Mouse (Mus musculus) ovary, postnatal 10 days (tissue): ENCODE measurements around the gene Snx21.
"Not testable (repeated sequence)": the region's sequence is repeated elsewhere in the genome, so short reads cannot be mapped to it uniquely, and the experiment has no call there.

Source experiments
- DNase-seq: peaks from one replicate; pipeline ENCODE4 v3.0.0; 2022; ENCODE audit warnings: low spot score

The Snx21 gene

DNA sequence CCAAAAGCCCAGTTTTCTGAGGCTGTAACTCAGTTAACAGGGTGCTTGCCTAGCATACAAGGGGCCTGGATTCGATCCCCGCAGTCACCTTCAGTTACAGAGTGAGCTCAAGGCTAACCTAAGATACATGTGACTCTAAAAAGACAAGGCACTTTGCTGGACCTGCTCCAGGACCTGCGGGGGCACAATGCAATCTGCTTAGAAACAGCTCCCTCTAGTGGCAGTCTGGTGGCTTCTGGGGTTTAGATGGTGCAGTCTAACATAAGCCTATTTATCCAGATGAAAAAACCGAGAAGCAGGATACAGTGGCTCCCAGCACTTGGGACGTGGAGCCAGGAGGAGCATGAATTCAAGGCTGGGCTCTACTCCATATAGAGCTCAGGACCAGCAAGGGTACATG lies 8.7 kb downstream of the Snx21 start:
- DNase-seq = peak; percentile 48

DNA sequence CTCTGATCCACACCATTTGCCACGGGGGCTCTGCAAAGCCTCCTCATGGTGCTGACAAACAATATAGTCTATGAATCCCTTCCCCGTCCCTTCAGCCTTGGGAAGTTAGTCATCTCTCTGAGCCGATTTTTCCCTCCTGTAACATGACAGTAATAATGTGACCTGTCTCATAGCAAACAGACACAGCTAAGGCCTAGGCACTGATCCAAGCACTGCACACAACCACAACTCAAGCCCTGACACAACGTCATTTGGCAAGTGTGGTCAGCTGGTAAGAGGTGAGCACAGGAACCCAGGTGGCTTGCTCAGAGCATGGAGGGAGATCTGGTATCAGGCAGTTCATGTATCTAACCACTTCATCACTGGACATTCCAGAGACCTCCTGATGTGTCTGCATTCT lies 10.2 kb downstream of the Snx21 start:
- no peak for DNase-seq

DNA sequence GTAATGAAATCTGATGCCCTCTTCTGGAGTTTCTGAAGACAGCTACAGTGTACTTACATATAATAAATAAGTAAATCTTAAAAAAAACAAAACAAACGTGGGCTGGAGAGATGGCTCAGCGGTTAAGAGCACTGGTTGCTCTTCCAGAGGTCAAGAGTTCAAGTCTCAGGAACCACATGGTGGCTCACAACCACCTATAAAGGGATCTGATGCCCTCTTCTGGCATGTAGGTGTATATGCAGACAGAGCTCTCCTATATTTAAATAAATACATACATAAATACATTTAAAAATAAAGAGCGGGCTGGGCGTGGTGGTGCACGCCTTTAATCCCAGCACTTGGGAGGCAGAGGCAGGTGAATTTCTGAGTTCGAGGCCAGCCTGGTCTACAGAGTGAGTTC lies 12.9 kb downstream of the Snx21 start:
- DNase-seq = not testable (repeated sequence)

GRCm38 (mm10) chr2:164800252-164801004 lies 14.8 kb downstream of the Snx21 start:
- no peak for DNase-seq

DNA sequence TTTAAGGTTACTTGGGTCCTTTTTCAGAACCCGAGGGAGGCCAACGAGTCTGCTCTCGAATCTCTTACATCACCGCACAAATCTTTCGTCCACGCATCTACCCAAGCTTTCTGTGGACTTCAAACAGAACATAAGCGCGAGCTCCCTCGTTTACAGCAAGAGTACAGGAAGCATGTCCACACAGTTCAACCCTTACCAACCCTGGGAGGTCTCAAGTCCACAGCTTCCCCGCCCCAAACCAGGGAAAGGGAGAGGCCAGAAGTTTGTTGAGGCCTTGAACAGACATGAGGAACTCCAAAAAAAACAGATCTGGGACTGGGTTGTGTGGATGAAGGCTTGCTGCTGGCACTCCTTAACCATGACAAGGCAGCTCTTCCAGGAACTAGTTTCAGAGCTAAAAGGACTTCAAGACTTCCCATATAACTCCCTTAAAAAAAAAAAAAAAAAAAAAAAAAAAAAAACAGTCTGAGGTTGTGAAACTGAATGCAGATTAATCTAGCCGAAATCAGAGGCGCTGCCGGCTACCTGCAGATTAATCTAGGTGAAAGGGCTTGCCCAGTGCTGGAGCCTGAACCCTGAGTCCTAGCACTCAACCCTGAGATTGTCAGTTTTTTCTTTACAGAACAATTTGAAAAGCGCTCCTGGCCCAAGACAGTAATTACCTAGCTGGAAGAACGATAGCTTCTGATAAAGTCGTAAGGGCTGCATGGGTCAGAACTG lies 17.7 kb downstream of the Snx21 start:
- no peak for DNase-seq

GRCm38 (mm10) chr2:164803921-164804313 lies 18.3 kb downstream of the Snx21 start:
- DNase-seq = no peak

DNA sequence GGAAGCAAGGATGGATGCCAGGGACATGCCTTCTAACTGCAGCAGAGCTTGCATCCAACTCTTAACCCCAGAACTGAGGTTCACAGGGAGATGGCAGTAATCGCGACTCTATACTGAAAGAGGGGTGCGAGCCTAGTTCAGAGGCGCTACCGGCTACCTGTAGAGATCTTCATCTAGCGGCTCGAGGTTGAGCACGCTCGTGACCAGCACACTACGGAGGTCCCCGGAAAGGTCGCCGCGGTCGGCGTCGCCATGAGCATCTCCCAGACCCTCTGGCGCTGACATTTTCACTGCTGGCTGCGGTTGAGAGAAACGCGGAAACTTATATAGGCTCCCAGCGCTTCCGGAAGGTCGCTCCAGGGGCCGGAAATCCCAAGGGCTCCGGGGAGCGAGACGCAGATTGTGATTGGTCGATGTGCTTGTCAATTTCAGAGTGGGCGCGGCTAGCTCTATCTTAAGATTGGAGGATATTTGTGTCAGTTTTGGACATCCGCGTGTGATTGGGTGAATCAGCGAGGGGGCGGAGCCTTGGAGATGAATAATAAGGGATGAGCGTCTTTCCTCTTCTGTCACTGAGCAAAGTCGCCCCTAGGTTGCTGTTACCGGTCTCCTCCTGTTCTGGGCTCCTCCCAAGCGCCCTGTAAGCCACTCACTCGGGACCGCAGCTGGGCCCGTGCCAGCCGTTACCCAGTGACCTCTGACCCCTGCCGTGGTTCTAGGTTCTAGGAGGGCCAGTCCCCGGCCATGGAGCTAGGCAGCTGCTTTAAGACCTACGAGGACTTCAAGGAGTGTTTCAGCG lies 19.1 kb downstream of the Snx21 start, which contains the start of the genes Acot8 and Zswim3:
Acot8 (minus strand) TSS at position 350 of the 799 bp plus-strand sequence.
Zswim3 (plus strand) TSS at position 566 of the 799 bp plus-strand sequence.
- DNase-seq = peak; percentile 97

DNA sequence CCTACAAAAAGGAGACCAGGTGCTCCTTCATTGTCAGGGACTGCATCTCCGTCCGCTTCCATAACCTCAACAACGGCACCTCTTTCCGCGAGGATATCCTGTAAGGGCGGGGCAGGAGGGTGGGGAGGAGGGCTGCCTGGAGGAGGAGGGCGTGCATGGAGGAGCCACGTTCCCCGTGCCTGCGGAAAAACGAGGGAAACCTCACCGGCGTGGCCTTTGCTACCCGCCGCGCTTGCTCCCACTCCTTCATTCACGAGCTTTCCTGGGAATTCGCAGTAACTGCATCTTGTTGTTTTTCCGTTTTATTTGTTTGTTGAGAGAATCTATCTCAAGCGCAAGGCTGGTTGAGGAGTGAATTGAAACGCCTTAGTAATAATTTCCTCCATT lies 19.7 kb downstream of the Snx21 start:
- no peak for DNase-seq

GRCm38 (mm10) chr2:164806614-164807013 lies 21.0 kb downstream of the Snx21 start:
- no peak for DNase-seq

GRCm38 (mm10) chr2:164813557-164813956 lies 27.9 kb downstream of the Snx21 start:
- DNase-seq = no peak

- no peak for DNase-seq
Measured at GRCm38 (mm10) chr2:164815348-164815747, 29.7 kb downstream of the Snx21 start.

DNA sequence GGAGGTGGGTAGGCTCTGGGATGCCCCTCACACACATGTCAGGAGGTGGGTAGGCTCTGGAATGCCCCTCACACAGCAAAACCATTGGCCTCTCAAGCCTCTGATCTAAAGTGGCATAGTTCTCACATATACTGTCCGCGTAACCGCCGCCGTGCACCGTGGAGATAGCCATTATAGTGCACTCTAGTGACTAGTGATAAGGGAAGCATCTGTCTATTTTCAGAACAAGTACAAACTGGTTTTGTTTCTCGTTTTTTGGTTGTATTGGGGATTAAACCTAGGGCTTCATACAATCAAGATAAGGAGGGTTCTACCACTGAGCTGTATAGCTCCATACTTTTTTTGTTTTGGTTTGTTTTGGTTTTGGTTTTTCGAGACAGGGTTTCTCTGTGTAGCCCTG lies 30.2 kb downstream of the Snx21 start:
- no peak for DNase-seq

- DNase-seq = no peak
Measured at GRCm38 (mm10) chr2:164817206-164817605, 31.6 kb downstream of the Snx21 start.

- DNase-seq = no peak
Measured at GRCm38 (mm10) chr2:164817703-164818102, 32.1 kb downstream of the Snx21 start.

- no peak for DNase-seq
Measured at GRCm38 (mm10) chr2:164821060-164821459, 35.4 kb downstream of the Snx21 start.

DNA sequence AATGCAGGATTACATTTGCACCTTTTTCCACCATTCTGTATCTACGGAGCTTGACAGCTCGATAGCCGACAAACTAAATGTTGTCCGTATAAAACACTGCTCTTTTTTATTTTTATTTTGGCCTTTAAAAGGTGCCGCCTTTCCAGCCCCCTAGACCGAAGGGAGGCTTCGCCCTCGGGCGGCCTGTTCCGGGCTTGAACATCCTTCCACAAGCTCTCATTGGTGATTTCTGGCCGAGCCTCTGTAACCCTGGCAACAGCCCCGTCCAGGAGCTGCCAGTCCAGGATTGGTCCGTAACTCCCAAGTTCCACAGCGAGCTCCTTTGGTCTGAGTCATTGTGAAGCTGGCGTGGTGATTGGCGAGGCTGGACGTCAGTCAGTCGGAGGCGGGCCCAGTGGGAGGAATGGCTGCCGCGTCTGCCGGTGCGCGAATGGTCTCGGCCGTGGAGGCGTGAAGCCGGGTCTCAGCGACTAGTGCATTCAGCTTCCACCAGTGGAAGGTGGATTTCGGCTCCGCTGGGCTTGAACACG lies 37.1 kb downstream of the Snx21 start, which contains the start of gene Zswim1:
Zswim1 (plus strand) TSS at position 51 of the 530 bp plus-strand sequence.
- DNase-seq = peak; percentile 100

DNA sequence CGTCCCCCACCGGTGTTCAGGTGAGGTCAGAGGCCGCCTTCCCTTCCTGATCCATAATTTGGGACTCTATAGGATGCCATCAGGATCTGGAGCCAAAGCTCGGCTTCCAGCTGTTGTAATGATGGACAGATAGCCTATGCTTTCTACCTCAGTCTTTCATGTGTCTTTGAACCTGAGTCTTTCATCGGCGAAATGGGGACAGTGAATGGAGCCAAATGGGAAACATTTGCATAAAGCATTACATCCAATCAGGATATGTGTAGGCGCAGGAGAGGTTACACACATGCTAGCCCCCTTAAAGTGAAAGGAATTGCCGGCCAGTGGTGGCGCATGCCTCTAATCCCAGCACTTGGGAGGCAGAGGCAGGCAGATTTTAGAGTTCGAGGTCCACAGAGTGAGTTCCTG lies 37.6 kb downstream of the Snx21 start:
- no peak for DNase-seq

GRCm38 (mm10) chr2:164823969-164824368 lies 38.3 kb downstream of the Snx21 start:
- DNase-seq = no peak

DNA sequence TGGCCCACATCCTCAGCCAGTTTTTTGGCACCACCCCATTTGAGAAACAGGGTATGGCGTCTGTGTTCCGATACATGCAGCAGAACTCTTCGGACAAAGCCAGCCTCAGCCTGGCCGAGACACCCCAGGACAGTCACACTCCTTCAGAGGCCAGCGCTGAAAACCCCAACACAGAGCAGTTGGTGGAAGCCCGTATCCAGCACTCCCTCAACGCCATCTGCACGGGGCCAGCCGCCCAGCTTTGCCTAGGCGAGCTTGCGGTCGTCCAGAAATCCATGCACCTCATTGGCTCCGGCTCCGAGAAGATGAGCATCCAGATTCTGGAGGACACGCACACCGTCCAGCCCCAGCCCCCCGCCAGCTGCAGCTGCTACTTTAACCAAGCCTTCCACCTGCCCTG lies 39.9 kb downstream of the Snx21 start:
- DNase-seq = no peak

DNA sequence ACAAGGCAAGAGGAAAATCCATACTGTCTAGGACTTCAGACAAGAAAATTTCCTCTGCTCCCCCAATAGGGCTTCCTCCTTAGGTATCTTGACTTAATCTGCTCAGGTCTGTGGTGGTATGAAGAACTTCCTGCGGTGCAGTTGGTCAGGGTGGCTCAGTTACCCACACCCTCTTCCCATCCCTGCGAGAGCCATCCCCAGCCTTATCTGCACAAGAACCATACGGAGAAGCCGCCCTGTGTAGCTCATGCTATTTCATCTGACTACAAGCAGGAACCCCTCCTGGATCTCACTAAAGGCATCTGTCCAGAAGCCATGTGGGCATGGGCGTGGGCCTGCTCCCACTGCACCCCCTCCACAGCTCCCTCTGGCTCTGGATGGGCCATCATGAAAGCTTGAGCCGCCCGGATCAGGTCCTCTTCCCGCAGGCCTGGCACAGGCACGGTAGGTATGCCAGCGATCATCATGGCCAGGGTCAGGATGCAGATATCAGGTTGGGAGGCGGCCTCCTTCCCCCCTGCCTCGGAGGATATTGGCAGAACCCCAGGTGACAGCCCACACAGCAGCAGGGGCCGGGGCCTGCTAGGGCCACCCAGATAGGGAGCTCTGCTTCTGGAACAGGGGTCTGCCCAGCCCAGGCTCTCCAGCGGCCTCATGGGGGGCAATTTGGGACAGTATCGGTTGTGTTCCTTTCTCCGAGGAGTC lies 41.7 kb downstream of the Snx21 start:
- DNase-seq = no peak

DNA sequence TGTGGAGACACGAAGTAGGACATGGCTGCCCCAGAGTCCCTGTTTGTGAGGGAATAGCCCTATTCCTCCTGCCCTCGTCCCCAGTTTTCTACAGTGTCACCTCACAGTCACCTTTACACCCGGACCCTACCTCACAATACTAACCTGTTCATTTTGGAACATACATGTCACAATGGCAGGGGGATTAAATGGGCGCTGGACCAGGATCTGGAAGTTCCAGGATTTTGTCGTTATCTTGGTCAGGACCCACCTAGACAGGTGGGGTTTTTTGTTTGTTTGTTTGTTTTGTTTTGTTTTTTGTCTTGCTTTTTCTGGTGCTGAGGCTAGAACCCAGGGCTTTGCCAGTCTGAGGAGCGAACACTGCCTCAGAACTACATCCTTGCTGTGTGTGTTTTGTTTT lies 42.8 kb downstream of the Snx21 start, which contains the start of gene Spata25:
Spata25 (minus strand) TSS at position 101 of the 400 bp plus-strand sequence.
- no peak for DNase-seq
